Mouse (Mus musculus) CH12.LX (cell line): ENCODE results near the gene E130114P18Rik. TPM values are rescaled to one million over a fixed set of nuclear protein-coding genes. Genes with fewer than 3 reads are reported as not detected.

Experiments
- DNase-seq: peaks from one replicate; pipeline ENCODE4 v3.0.0-alpha.2; 2013; ENCODE audit errors: extremely low read depth
- H3K27ac ChIP-seq: 2 replicates; pipeline ENCODE4 v1.5.1; 2012; ENCODE audit warnings: low read depth, mild to moderate bottlenecking, control low read depth, moderate library complexity; ENCODE audit not compliant: insufficient read depth
- H3K27me3 ChIP-seq: replicated peaks from 2 replicates; pipeline ENCODE3; 2012; ENCODE audit warnings: inconsistent platforms
- H3K36me3 ChIP-seq, 2 experiments: replicated peaks in 1 of 2; 2 replicates each; pipeline versions ENCODE3 to v1.6.1; 2012; ENCODE audit warnings: inconsistent platforms in 1 of 2, low read length in 1 of 2, mild to moderate bottlenecking in 1 of 2, mixed read lengths in 1 of 2, moderate library complexity in 1 of 2; ENCODE audit not compliant: control insufficient read depth in 1 of 2, insufficient read depth in 1 of 2
- H3K4me1 ChIP-seq, 2 experiments: 2 replicates each; pipeline ENCODE4 v1.6.1; 2012; ENCODE audit warnings: inconsistent platforms in 1 of 2, moderate library complexity in 1 of 2; ENCODE audit not compliant: insufficient read depth in 2 of 2, control insufficient read depth in 1 of 2
- H3K4me2 ChIP-seq: 2 replicates; pipeline ENCODE4 v1.6.1; 2012; ENCODE audit warnings: low read depth, mild to moderate bottlenecking, control low read depth; ENCODE audit not compliant: poor library complexity, insufficient read depth, severe bottlenecking
- H3K4me3 ChIP-seq, 3 experiments: fragments of 150-350 bp in 1 of 3; sonication (generic) in 1 of 3; replicated peaks in 1 of 3; 2 replicates each; pipeline versions ENCODE3 to v1.5.1; 2011 to 2012; ENCODE audit warnings: low read depth in 2 of 3, low read length in 2 of 3, mild to moderate bottlenecking in 2 of 3, moderate library complexity in 2 of 3, control low read depth in 1 of 3, improper control_type of control experiment in 1 of 3, inconsistent platforms in 1 of 3, mixed read lengths in 1 of 3; ENCODE audit not compliant: poor library complexity in 1 of 3
- H3K79me2 ChIP-seq: replicated peaks from 2 replicates; pipeline ENCODE4 v1.6.1; 2012; ENCODE audit warnings: mild to moderate bottlenecking, moderate library complexity; ENCODE audit not compliant: control insufficient read depth, poor library complexity, insufficient read depth, severe bottlenecking; ENCODE audit errors: extremely low read depth
- H3K9ac ChIP-seq: 2 replicates; pipeline ENCODE4 v1.6.1; 2012; ENCODE audit warnings: low read depth, mild to moderate bottlenecking, control low read depth, moderate library complexity; ENCODE audit not compliant: insufficient read depth
- H3K9me3 ChIP-seq: replicated peaks from 2 replicates; pipeline ENCODE3; 2012; ENCODE audit warnings: low read length, inconsistent platforms, mixed read lengths
- CHD1 ChIP-seq: IDR thresholded peaks from 2 replicates; pipeline ENCODE4 v1.6.1; 2012; ENCODE audit warnings: low read depth, low read length, improper control_type of control experiment, inconsistent platforms
- EP300 ChIP-seq: IDR thresholded peaks from 2 replicates; pipeline ENCODE4 v1.6.1; 2011; ENCODE audit warnings: low read length, improper control_type of control experiment
- IRF4 ChIP-seq: IDR thresholded peaks from 2 replicates; pipeline ENCODE4 v1.6.1; 2014; ENCODE audit warnings: low read depth, mild to moderate bottlenecking, inconsistent platforms, low read length, improper control_type of control experiment
- JUND ChIP-seq: conservative IDR thresholded peaks from 2 replicates; pipeline ENCODE4 v1.6.1; 2011; ENCODE audit warnings: low read depth, low read length, improper control_type of control experiment
- KAT2A ChIP-seq: IDR thresholded peaks from 2 replicates; pipeline ENCODE4 v1.6.1; 2012; ENCODE audit warnings: low read length, improper control_type of control experiment, inconsistent platforms; ENCODE audit not compliant: insufficient replicate concordance
- MEF2A ChIP-seq: IDR thresholded peaks from 2 replicates; pipeline ENCODE4 v1.6.1; 2014; ENCODE audit warnings: low read depth, mild to moderate bottlenecking, inconsistent platforms, low read length, improper control_type of control experiment, borderline replicate concordance
- PAX5 ChIP-seq: IDR thresholded peaks from 2 replicates; pipeline ENCODE4 v1.6.1; 2012; ENCODE audit warnings: low read length, inconsistent platforms, mixed read lengths
- TBP ChIP-seq: conservative IDR thresholded peaks from 2 replicates; pipeline ENCODE4 v1.6.1; 2011; ENCODE audit warnings: low read depth, low read length, improper control_type of control experiment
- TCF12 ChIP-seq: IDR thresholded peaks from 2 replicates; pipeline ENCODE4 v1.6.1; 2014; ENCODE audit warnings: low read depth, mild to moderate bottlenecking, inconsistent platforms, low read length, improper control_type of control experiment
- ZMIZ1 ChIP-seq: IDR thresholded peaks from 2 replicates; pipeline ENCODE4 v1.6.1; 2012; ENCODE audit warnings: low read depth, mild to moderate bottlenecking, inconsistent platforms, low read length, improper control_type of control experiment
- ZNF384 ChIP-seq: IDR thresholded peaks from 2 replicates; pipeline ENCODE4 v1.6.1; 2012; ENCODE audit warnings: low read depth, low read length, improper control_type of control experiment, inconsistent platforms
- dilution Hi-C: fragments of 300-500 bp; cut with MboI; formaldehyde crosslinking; loops from 2 replicates; pipeline ENCODE4 v1.14.3; 2020; ENCODE audit warnings: low sequenced_read_pairs; ENCODE audit not compliant: extremely low pct_unique_long_range_greater_than_20kb, extremely low pct_ligation_motif_present
- in situ Hi-C: fragments of 300-500 bp; cut with MboI; formaldehyde crosslinking; loops from 3 replicates; pipeline ENCODE4 v1.14.3; 2019; ENCODE audit warnings: low sequenced_read_pairs, low pct_ligation_motif_present, low pct_unique_long_range_greater_than_20kb, mixed read lengths
- polyA plus RNA-seq: library from polyadenylated mRNA; unstranded; fragments of >175 nt; gene quantifications from 2 replicates; pipeline ENCODE4 v1.2.1, GENCODE M21; 2012; ENCODE audit warnings: low read depth; ENCODE audit not compliant: insufficient read length
- total RNA-seq, 2 experiments: library from RNA; depleted of rRNA; stranded (reverse); fragments of 300-350 nt in 1 of 2; fragments of >200 nt in 1 of 2; gene quantifications; 2 replicates each; pipeline ENCODE4 v1.2.3; 2012 to 2014

The E130114P18Rik gene
- total and polyA plus RNA-seq, 3 experiments, result not detected

DNA sequence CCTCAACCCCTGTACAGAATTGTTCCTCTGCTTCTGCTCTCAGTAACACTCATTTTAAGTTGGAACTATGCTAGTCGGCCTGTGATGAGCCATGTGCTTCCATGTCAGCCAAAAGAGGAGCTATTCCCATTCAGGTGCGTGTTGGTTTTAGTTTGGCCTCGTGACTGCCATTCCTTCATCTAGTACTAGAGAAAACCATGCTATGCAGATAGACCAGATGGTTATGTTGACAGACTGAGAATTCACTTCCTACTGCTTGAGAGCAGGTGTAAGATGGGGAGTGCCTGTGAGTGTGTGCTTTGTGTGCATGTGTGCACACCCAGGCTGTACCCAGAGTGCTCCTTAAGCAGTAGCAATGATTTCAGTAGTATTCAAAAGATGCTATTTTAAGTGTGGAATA is 9.6 kb upstream of the E130114P18Rik start:
- in situ Hi-C loops, result no loop called here

DNA sequence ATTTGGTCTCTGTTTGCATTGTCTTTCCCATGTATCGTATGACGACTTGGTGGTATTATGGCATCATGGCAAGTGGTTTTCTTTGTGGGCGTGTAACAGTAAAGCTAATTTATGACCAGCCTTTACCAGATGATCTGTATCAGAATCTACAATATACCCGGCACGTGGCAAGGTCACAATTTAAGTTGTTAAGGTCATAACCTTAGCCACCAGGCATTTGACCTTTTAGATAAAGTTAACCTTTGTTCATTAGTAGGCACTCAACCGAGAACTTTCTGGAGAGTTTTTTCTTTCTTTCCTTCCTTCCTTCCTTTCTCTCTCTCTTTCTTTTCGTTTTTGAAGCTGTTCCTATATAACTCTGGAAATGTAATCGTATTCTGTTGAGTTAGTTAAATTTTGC is 8.7 kb upstream of the E130114P18Rik start:
- H3K79me2 ChIP-seq, result no peaks in the 10 kb centered on the region
- no peaks in the 10 kb centered on the region for H3K36me3 ChIP-seq
- DNase-seq, result no peak
- no peak overlapping the region for H3K4me2 ChIP-seq
- no peaks in the 10 kb centered on the region for H3K27me3 ChIP-seq
- no peak overlapping the region for H3K27ac ChIP-seq
- peaks cover 62% of the 10 kb centered on the region for H3K9me3 ChIP-seq
- in situ Hi-C loops (no loop called here), dilution Hi-C loops (no loop called here)
- TF ChIP-seq IRF4, result no peak
- no peak for TF ChIP-seq ZNF384
- TF ChIP-seq TCF12, result no peak
- TF ChIP-seq PAX5, result no peak
- TF ChIP-seq JUND, result no peak
- TF ChIP-seq EP300, result no peak
- no peaks in the 10 kb centered on the region for H3K4me1 ChIP-seq
- H3K4me3 ChIP-seq, result no peak overlapping the region
- H3K9ac ChIP-seq, result no peak overlapping the region

More for the DNA sequence above, 9.6 kb upstream of the E130114P18Rik start:
- Histone ChIP-seq H3K36me3 (no peaks in the 10 kb centered on the region), H3K9ac (no peak overlapping the region), H3K79me2 (no peaks in the 10 kb centered on the region), H3K4me1 (no peaks in the 10 kb centered on the region), H3K4me2 (no peak overlapping the region), H3K9me3 (peaks cover 63% of the 10 kb centered on the region), H3K27me3 (no peaks in the 10 kb centered on the region), H3K27ac (no peak overlapping the region)
- DNase-seq, result no peak
- no peak for TF ChIP-seq MEF2A
- TF ChIP-seq CHD1, result no peak
- no peak for TF ChIP-seq KAT2A
- TF ChIP-seq, all 38 proteins: peak for 0
- no peak overlapping the region for H3K4me3 ChIP-seq
- dilution Hi-C loops, result no loop called here

DNA sequence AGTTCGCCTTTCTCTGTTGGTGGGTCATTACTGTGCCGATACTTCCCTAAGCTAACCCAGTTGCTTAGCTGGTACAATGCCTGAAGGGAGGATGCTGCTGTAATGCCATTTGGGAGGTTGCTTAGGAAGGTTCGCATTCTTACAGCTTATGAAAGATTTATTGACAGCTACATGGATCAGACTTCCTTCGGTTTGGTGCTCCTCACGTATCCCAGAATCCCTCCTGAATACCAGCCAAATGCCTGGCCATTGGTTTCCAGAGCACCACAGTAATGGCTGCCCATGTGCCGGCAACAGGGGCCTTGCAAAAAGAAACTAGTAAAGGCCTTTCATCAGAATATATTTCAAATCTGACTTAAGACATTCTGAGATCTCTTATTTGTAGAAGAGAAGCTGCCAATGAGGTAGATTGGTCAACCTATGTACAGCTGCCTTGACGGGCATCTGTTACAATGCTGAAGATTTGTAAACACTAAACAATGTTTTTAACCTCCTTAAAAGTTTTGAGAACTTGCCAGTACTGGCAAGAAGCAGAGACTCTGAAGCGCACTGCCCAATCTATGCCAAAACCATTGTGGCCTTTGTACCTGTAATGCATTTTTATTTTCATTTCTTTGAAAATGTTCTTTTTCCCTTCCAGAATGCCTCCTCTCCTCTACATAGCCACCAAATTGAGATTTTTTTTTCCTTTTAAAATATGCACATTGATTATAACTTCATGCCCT is 7.8 kb upstream of the E130114P18Rik start:
- Histone ChIP-seq H3K9me3 (peaks cover 60% of the 10 kb centered on the region), H3K79me2 (no peaks in the 10 kb centered on the region), H3K9ac (no peak overlapping the region), H3K4me3 (no peak overlapping the region), H3K27ac (no peak overlapping the region), H3K27me3 (no peaks in the 10 kb centered on the region), H3K4me2 (no peak overlapping the region), H3K4me1 (no peaks in the 10 kb centered on the region), H3K36me3 (no peaks in the 10 kb centered on the region)
- DNase-seq, result no peak
- TF ChIP-seq ZMIZ1 (no peak), TBP (no peak)
- dilution Hi-C loops (no loop called here), in situ Hi-C loops (no loop called here)
